Mouse (Mus musculus) lung, adult 18-20 months (tissue): ENCODE measurements around the gene Camta1.

Experiments
- DNase-seq, 2 experiments: peaks; one replicate each; pipeline ENCODE4 v3.0.0; 2022; ENCODE audit warnings: mixed read lengths in 2 of 2

The Camta1 gene

GRCm38 (mm10) chr4:151418344-151418875 lies 443.3 kb downstream of the Camta1 start:
- DNase-seq, result no peak

- no peak for DNase-seq
These were observed 445.9 kb downstream of the Camta1 start for GRCm38 (mm10) chr4:151415812-151416211.

GRCm38 (mm10) chr4:151415376-151415775 lies 446.3 kb downstream of the Camta1 start:
- DNase-seq, result no peak

- DNase-seq, result no peak
These were observed 446.7 kb downstream of the Camta1 start for GRCm38 (mm10) chr4:151414952-151415351.

GRCm38 (mm10) chr4:151411641-151412061 lies 450.0 kb downstream of the Camta1 start:
- DNase-seq, result peak; percentile 4 to 5

GRCm38 (mm10) chr4:151411016-151411415 lies 450.7 kb downstream of the Camta1 start:
- DNase-seq, result no peak

- no peak for DNase-seq
These were observed 452.4 kb downstream of the Camta1 start for GRCm38 (mm10) chr4:151409291-151409690.

GRCm38 (mm10) chr4:151408811-151409210 lies 452.9 kb downstream of the Camta1 start:
- DNase-seq, result no peak

- DNase-seq, result no peak
These were observed 453.4 kb downstream of the Camta1 start for GRCm38 (mm10) chr4:151408246-151408645.

- no peak for DNase-seq
These were observed 454.5 kb downstream of the Camta1 start for GRCm38 (mm10) chr4:151407129-151407528.

GRCm38 (mm10) chr4:151404581-151405256 lies 457.0 kb downstream of the Camta1 start:
- no peak for DNase-seq

- DNase-seq, result no peak
These were observed 459.8 kb downstream of the Camta1 start for GRCm38 (mm10) chr4:151401685-151402397.

GRCm38 (mm10) chr4:151396536-151396935 lies 465.1 kb downstream of the Camta1 start:
- DNase-seq, result no peak

- DNase-seq, result no peak
These were observed 472.3 kb downstream of the Camta1 start for GRCm38 (mm10) chr4:151389345-151389744.

- no peak for DNase-seq
These were observed 474.8 kb downstream of the Camta1 start for GRCm38 (mm10) chr4:151386701-151387451.

GRCm38 (mm10) chr4:151385985-151386700 lies 475.5 kb downstream of the Camta1 start:
- DNase-seq, result no peak

GRCm38 (mm10) chr4:151377731-151378130 lies 483.9 kb downstream of the Camta1 start:
- DNase-seq, result no peak

GRCm38 (mm10) chr4:151376234-151376633 lies 485.4 kb downstream of the Camta1 start:
- no peak for DNase-seq

GRCm38 (mm10) chr4:151372855-151373566 lies 488.7 kb downstream of the Camta1 start:
- DNase-seq, result no peak

- DNase-seq, result no peak
These were observed 494.6 kb downstream of the Camta1 start for GRCm38 (mm10) chr4:151366941-151367545.

- DNase-seq, result no peak
These were observed 500.6 kb downstream of the Camta1 start for GRCm38 (mm10) chr4:151360976-151361673.
